Mouse (Mus musculus) limb, embryonic 15.5 days (tissue): ENCODE results near the gene Klhl30. TPM values are rescaled to one million over a fixed set of nuclear protein-coding genes. Genes with fewer than 3 reads are reported as not detected.

Experiments
- ATAC-seq: fragments of 200-750 bp; cut with Nextera tagmentation; 2 replicates; pipeline ENCODE4 v1.8.0; 2017; ENCODE audit warnings: low read depth, moderate TSS enrichment; ENCODE audit not compliant: insufficient number of reproducible peaks, low FRiP score, low TSS enrichment
- H3K27ac ChIP-seq: fragments of 300-500 bp; sonication (generic); 2 replicates; pipeline ENCODE4 v1.5.1; 2015; ENCODE audit warnings: moderate library complexity, mild to moderate bottlenecking, inconsistent platforms
- H3K27me3 ChIP-seq: fragments of 300-500 bp; sonication (generic); 2 replicates; pipeline ENCODE4 v1.6.1; 2015; ENCODE audit warnings: inconsistent platforms
- H3K36me3 ChIP-seq: fragments of 300-500 bp; sonication (generic); 2 replicates; pipeline ENCODE4 v1.6.1; 2015; ENCODE audit warnings: inconsistent platforms
- H3K4me1 ChIP-seq: fragments of 300-500 bp; sonication (generic); 2 replicates; pipeline ENCODE4 v1.6.1; 2015; ENCODE audit warnings: inconsistent platforms
- H3K4me2 ChIP-seq: fragments of 300-500 bp; sonication (generic); 2 replicates; pipeline ENCODE4 v1.6.1; 2015; ENCODE audit warnings: mild to moderate bottlenecking, inconsistent platforms
- H3K4me3 ChIP-seq: fragments of 300-500 bp; sonication (generic); 2 replicates; pipeline ENCODE4 v1.5.1; 2015; ENCODE audit warnings: mild to moderate bottlenecking, inconsistent platforms
- H3K9ac ChIP-seq: fragments of 300-500 bp; sonication (generic); 2 replicates; pipeline ENCODE4 v1.6.1; 2015; ENCODE audit warnings: inconsistent platforms
- H3K9me3 ChIP-seq: fragments of 300-500 bp; sonication (generic); 2 replicates; pipeline ENCODE4 v1.6.1; 2016; ENCODE audit warnings: inconsistent platforms
- WGBS: fragments of 180-500 bp; shearing (Covaris S2); methylation state at CpG from one replicate; pipeline ENCODE4 v1.1.7; 2015; 5-methylcytosine and 5-hydroxymethylcytosine counted together
- polyA plus RNA-seq: library from polyadenylated mRNA; unstranded; fragments of >200 nt; fragmentation: Nextera tagmentation; extraction: Ambion mirVana; gene quantifications from 2 replicates; pipeline ENCODE4 v1.2.1, GENCODE M21; 2015

Klhl30 gene
- polyA plus RNA-seq, 1 experiment from 2014 or later: 2.1 TPM

DNA sequence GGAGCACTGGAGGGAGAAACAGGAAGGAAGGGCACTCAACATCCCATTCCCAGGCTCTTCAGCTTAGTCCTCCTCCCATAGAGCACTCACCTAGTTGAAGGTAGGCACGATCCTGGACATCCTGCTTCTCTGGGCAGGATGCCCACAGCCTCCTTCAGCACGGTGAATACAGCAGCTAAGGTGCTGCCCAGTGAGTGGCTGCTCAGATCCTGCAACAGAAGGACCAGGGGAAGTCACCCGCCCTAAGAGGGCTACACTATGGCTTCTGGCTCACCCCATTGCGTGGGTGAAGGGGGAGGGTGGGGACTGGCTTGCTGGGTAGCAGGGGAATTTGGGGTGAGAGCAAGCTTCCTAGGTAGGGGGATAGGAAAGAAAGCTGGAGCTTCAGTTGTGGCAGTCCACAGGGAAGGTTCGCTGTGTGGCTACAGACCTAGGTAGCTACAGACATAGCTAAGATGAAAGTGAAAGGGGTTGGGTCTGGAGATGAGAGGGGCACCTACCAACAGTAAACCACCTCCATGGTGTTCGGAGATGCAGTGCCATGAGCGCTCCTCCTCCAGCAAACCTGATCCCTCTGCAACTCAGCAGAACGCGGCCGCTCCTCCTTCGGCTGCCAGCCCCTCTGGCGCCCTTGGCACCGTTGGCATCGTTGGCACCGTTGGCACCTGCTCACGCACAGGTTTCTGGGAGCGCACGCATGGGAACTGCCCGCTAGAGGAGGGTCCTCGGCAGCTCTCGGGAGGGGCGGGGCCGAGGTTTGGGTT, 54.8 kb downstream of the Klhl30 start:
- no peaks in the 10 kb centered on the region for H3K9me3 ChIP-seq
- no peak for ATAC-seq
- no peak overlapping the region for H3K4me2 ChIP-seq
- WGBS: 55% methylated on average over 23 of the region's 23 CpGs
- peaks cover 7% of the 10 kb centered on the region; the same call in 1 of the 2 replicates for H3K27me3 ChIP-seq
- H3K36me3 ChIP-seq: no peaks in the 10 kb centered on the region
- H3K27ac ChIP-seq: no peak overlapping the region
- no peak overlapping the region for H3K9ac ChIP-seq
- H3K4me3 ChIP-seq: no peak overlapping the region
- 0 out of 2 replicates have a peak, but pooled peaks cover 2% of the 10 kb centered on the region for H3K4me1 ChIP-seq

GRCm38 (mm10) chr1:91407819-91408218, 57.0 kb downstream of the Klhl30 start:
- no peak overlapping the region for H3K4me2 ChIP-seq
- H3K27me3 ChIP-seq: peaks cover 7% of the 10 kb centered on the region; the same call in 1 of the 2 replicates
- no peak for ATAC-seq
- WGBS: 77% methylated on average over 4 of the region's 4 CpGs
- peaks cover 18% of the 10 kb centered on the region for H3K4me1 ChIP-seq
- no peak overlapping the region for H3K27ac ChIP-seq
- no peak overlapping the region for H3K9ac ChIP-seq
- no peak overlapping the region for H3K4me3 ChIP-seq
- no peaks in the 10 kb centered on the region for H3K36me3 ChIP-seq
- H3K9me3 ChIP-seq: no peaks in the 10 kb centered on the region

- no peaks in the 10 kb centered on the region for H3K27me3 ChIP-seq
- peak overlapping the region; percentile 98 for H3K4me2 ChIP-seq
- peak overlapping the region; percentile 80 for H3K4me3 ChIP-seq
- no peak for ATAC-seq
- 67% methylated on average over 8 of the region's 8 CpGs for WGBS
- H3K9me3 ChIP-seq: no peaks in the 10 kb centered on the region
- H3K4me1 ChIP-seq: peaks cover 39% of the 10 kb centered on the region
- H3K9ac ChIP-seq: peak overlapping the region; percentile 75
- no peak overlapping the region for H3K27ac ChIP-seq
- 0 out of 2 replicates have a peak, but pooled peaks cover 4% of the 10 kb centered on the region for H3K36me3 ChIP-seq
Measured at GRCm38 (mm10) chr1:91411631-91412285, 60.9 kb downstream of the Klhl30 start.

Other genes starting within 250 kb of the Klhl30 start
- gene Rbm44, start 205.9 kb upstream of the Klhl30 start, polyA plus RNA-seq: 0.65 and 0.94 TPM in 2 replicates
- 9.6 and 17.3 TPM in 2 replicates for gene Ramp1, start 171.2 kb upstream of the Klhl30 start, polyA plus RNA-seq
- gene Ube2f, start 100.7 kb upstream of the Klhl30 start, polyA plus RNA-seq: 64.1 and 64.4 TPM in 2 replicates
- 12.7 and 14.8 TPM in 2 replicates for gene Scly, start 52.7 kb upstream of the Klhl30 start, polyA plus RNA-seq
- 0.04 TPM in 2 replicates for gene Espnl, start 28.9 kb upstream of the Klhl30 start, polyA plus RNA-seq
- gene Erfe, start 15.4 kb downstream of the Klhl30 start, polyA plus RNA-seq: 1.6 and 2.1 TPM in 2 replicates
- 143 and 155 TPM in 2 replicates for gene Ilkap, start 47.8 kb downstream of the Klhl30 start, polyA plus RNA-seq
- 73.6 and 91.2 TPM in 2 replicates for gene Hes6, start 63.0 kb downstream of the Klhl30 start, polyA plus RNA-seq
- gene Per2, start 108.3 kb downstream of the Klhl30 start, polyA plus RNA-seq: 3.7 and 4.6 TPM in 2 replicates
- 6.2 and 6.9 TPM in 2 replicates for gene Traf3ip1, start 143.6 kb downstream of the Klhl30 start, polyA plus RNA-seq
- gene Asb1, start 189.5 kb downstream of the Klhl30 start, polyA plus RNA-seq: 4.9 and 5.3 TPM in 2 replicates